Mouse (Mus musculus) heart, embryonic 10.5 days (tissue): Measurements from ENCODE around the gene Tmtc4. TPM values are rescaled to one million over a fixed set of nuclear protein-coding genes. Genes with fewer than 3 reads are reported as not detected.

Experiments used
- DNase-seq: peaks from one replicate; pipeline ENCODE4 v3.0.0-alpha.2; 2017; ENCODE audit warnings: low spot score
- H3K27ac ChIP-seq: fragments of 300-500 bp; sonication (generic); 2 replicates; pipeline ENCODE4 v1.5.1; 2016; ENCODE audit warnings: mild to moderate bottlenecking
- H3K27me3 ChIP-seq: fragments of 300-500 bp; sonication (generic); 2 replicates; pipeline ENCODE4 v1.6.1; 2016; ENCODE audit warnings: mild to moderate bottlenecking; ENCODE audit not compliant: poor library complexity, insufficient read depth, severe bottlenecking
- H3K36me3 ChIP-seq: fragments of 300-500 bp; sonication (generic); 2 replicates; pipeline ENCODE4 v1.6.1; 2016; ENCODE audit warnings: mild to moderate bottlenecking, moderate library complexity
- H3K4me1 ChIP-seq: fragments of 300-500 bp; sonication (generic); 2 replicates; pipeline ENCODE4 v1.6.1; 2016; ENCODE audit warnings: mild to moderate bottlenecking
- H3K4me3 ChIP-seq: fragments of 300-500 bp; sonication (generic); 2 replicates; pipeline ENCODE4 v1.5.1; 2016; ENCODE audit warnings: mild to moderate bottlenecking, moderate library complexity
- H3K9me3 ChIP-seq: fragments of 300-500 bp; sonication (generic); 2 replicates; pipeline ENCODE4 v1.6.1; 2016; ENCODE audit warnings: mild to moderate bottlenecking, moderate library complexity
- WGBS: fragments of 180-500 bp; shearing (Covaris S2); methylation state at CpG from one replicate; pipeline ENCODE4 v1.1.7; 2016; 5-methylcytosine and 5-hydroxymethylcytosine counted together
- polyA plus RNA-seq: library from polyadenylated mRNA; unstranded; fragments of >200 nt; fragmentation: Nextera tagmentation; extraction: Ambion mirVana; gene quantifications from 2 replicates; pipeline ENCODE4 v1.2.1, GENCODE M21; 2016

The Tmtc4 gene
- polyA plus RNA-seq, 1 experiment from 2014 or later, result 23.2 TPM

- H3K4me1 ChIP-seq, result 0 out of 2 replicates have a peak, but pooled peaks cover 5% of the 10 kb centered on the region
- DNase-seq, result no peak
- no peaks in the 10 kb centered on the region for H3K27me3 ChIP-seq
- H3K4me3 ChIP-seq, result no peak overlapping the region
- 0 out of 2 replicates have a peak, but pooled peaks cover 11% of the 10 kb centered on the region for H3K36me3 ChIP-seq
- 0 out of 2 replicates have a peak, but pooled peaks cover 3% of the 10 kb centered on the region for H3K9me3 ChIP-seq
- H3K27ac ChIP-seq, result no peak overlapping the region
Observed at GRCm38 (mm10) chr14:122911265-122911664, 72.6 kb downstream of the Tmtc4 start.

- Histone ChIP-seq H3K27ac (no peak overlapping the region), H3K4me3 (no peak overlapping the region), H3K27me3 (no peaks in the 10 kb centered on the region), H3K4me1 (0 out of 2 replicates have a peak, but pooled peaks cover 5% of the 10 kb centered on the region), H3K9me3 (0 out of 2 replicates have a peak, but pooled peaks cover 3% of the 10 kb centered on the region), H3K36me3 (0 out of 2 replicates have a peak, but pooled peaks cover 11% of the 10 kb centered on the region)
- no peak for DNase-seq
- WGBS, result 75% methylated on average over 5 of the region's 5 CpGs
Observed at GRCm38 (mm10) chr14:122909368-122910091, 74.3 kb downstream of the Tmtc4 start.

- DNase-seq, result no peak
- 0 out of 2 replicates have a peak, but pooled peaks cover 2% of the 10 kb centered on the region for H3K4me1 ChIP-seq
- H3K36me3 ChIP-seq, result 0 out of 2 replicates have a peak, but pooled peaks cover 11% of the 10 kb centered on the region
- H3K9me3 ChIP-seq, result 0 out of 2 replicates have a peak, but pooled peaks cover 3% of the 10 kb centered on the region
- H3K27ac ChIP-seq, result no peak overlapping the region
- 93% methylated on average over 4 of the region's 4 CpGs for whole genome bisulfite sequencing
- no peaks in the 10 kb centered on the region for H3K27me3 ChIP-seq
- H3K4me3 ChIP-seq, result no peak overlapping the region
Observed at GRCm38 (mm10) chr14:122908075-122908474, 75.8 kb downstream of the Tmtc4 start.

DNA sequence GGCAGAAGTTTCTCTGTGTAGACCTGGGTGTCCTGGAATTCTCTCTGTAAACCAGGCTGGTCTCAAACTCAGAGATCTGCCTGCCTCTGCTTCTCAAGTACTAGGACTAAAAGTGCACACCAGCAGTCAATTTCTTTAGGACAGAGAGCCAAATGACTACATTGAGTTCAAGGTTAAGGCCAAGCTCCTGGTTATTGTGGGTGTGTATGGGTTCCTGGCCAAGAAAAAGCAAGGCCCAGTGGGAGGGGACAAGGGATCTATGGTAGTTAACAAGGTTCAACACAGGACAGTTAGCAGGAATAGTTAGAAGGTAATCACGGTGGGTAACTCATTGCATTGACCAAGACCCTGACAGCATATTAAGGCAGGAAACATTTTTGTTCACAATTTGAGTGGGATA is 78.8 kb downstream of the Tmtc4 start:
- 100% methylated on average over 1 of the region's 1 CpGs for WGBS
- Histone ChIP-seq H3K27me3 (no peaks in the 10 kb centered on the region), H3K4me1 (peaks cover 10% of the 10 kb centered on the region; the same call in 1 of the 2 replicates), H3K36me3 (0 out of 2 replicates have a peak, but pooled peaks cover 11% of the 10 kb centered on the region), H3K4me3 (no peak overlapping the region), H3K9me3 (0 out of 2 replicates have a peak, but pooled peaks cover 3% of the 10 kb centered on the region), H3K27ac (no peak overlapping the region)
- no peak for DNase-seq

- DNase-seq, result no peak
- Histone ChIP-seq H3K36me3 (0 out of 2 replicates have a peak, but pooled peaks cover 11% of the 10 kb centered on the region), H3K4me1 (peaks cover 10% of the 10 kb centered on the region; the same call in 1 of the 2 replicates), H3K27ac (no peak overlapping the region), H3K9me3 (0 out of 2 replicates have a peak, but pooled peaks cover 3% of the 10 kb centered on the region), H3K27me3 (no peaks in the 10 kb centered on the region), H3K4me3 (no peak overlapping the region)
- WGBS, result 66% methylated on average over 2 of the region's 2 CpGs
Observed at GRCm38 (mm10) chr14:122903923-122904351, 79.9 kb downstream of the Tmtc4 start.

- H3K9me3 ChIP-seq, result 0 out of 2 replicates have a peak, but pooled peaks cover 3% of the 10 kb centered on the region
- no peak for DNase-seq
- H3K4me3 ChIP-seq, result no peak overlapping the region
- H3K36me3 ChIP-seq, result 0 out of 2 replicates have a peak, but pooled peaks cover 3% of the 10 kb centered on the region
- H3K27me3 ChIP-seq, result no peaks in the 10 kb centered on the region
- H3K27ac ChIP-seq, result no peak overlapping the region
- WGBS, result 60% methylated on average over 4 of the region's 4 CpGs
- H3K4me1 ChIP-seq, result peaks cover 10% of the 10 kb centered on the region; the same call in 1 of the 2 replicates
Observed at GRCm38 (mm10) chr14:122902884-122903283, 81.0 kb downstream of the Tmtc4 start.

DNA sequence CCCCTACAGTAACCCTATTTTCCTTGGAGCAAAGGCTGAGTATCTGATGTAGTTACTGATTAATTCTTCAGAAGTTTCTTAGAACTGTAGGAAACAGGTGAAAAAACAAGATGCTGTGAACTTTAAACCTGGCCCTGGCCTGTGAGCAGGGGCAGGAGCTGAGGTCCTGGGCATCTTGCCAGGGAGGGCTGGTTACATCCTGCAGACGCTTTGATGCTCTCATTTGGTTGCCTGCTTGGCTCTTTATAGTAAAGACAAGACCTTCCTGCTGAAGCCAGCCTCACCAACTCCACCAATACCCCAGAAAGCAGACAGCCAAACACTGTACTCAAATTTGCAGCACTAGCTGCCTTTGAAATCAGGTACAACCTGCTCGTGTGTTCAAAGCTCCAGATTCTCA is 81.7 kb downstream of the Tmtc4 start:
- no peak for DNase-seq
- Histone ChIP-seq H3K27me3 (no peaks in the 10 kb centered on the region), H3K27ac (no peak overlapping the region), H3K36me3 (0 out of 2 replicates have a peak, but pooled peaks cover 2% of the 10 kb centered on the region), H3K4me1 (peaks cover 10% of the 10 kb centered on the region; the same call in 1 of the 2 replicates), H3K9me3 (0 out of 2 replicates have a peak, but pooled peaks cover 2% of the 10 kb centered on the region), H3K4me3 (no peak overlapping the region)
- WGBS, result 63% methylated on average over 2 of the region's 2 CpGs

DNA sequence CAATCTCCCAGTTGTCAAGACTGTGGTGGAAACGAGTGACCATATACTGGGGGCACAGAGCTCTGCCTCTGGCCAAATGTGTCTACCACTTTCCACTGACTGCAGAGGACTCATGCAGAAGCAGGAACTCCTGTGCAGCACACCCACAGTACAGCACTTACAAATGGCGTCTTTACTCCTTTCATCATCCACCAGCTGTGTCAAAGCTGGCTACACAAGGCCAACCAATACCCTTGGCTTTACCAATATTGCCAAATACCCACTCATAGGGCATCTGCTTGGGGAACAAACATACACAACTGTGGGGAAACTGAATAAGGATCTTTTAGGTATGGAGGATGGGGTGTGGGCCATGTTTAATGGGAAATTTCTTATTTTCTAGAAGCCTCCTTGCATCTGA is 82.1 kb downstream of the Tmtc4 start:
- no peaks in the 10 kb centered on the region for H3K27me3 ChIP-seq
- no peak overlapping the region for H3K4me3 ChIP-seq
- no peak for DNase-seq
- no peaks in the 10 kb centered on the region for H3K9me3 ChIP-seq
- 74% methylated on average over 2 of the region's 2 CpGs for WGBS
- H3K36me3 ChIP-seq, result no peaks in the 10 kb centered on the region
- H3K4me1 ChIP-seq, result peaks cover 10% of the 10 kb centered on the region; the same call in 1 of the 2 replicates
- H3K27ac ChIP-seq, result no peak overlapping the region

GRCm38 (mm10) chr14:122901177-122901576 is 82.7 kb downstream of the Tmtc4 start:
- H3K4me3 ChIP-seq, result no peak overlapping the region
- no peak for DNase-seq
- H3K27ac ChIP-seq, result no peak overlapping the region
- no peaks in the 10 kb centered on the region for H3K27me3 ChIP-seq
- H3K36me3 ChIP-seq, result no peaks in the 10 kb centered on the region
- H3K9me3 ChIP-seq, result no peaks in the 10 kb centered on the region
- peaks cover 10% of the 10 kb centered on the region; the same call in 1 of the 2 replicates for H3K4me1 ChIP-seq
- 78% methylated on average over 3 of the region's 3 CpGs for WGBS

- Histone ChIP-seq H3K9me3 (no peaks in the 10 kb centered on the region), H3K36me3 (no peaks in the 10 kb centered on the region), H3K27me3 (no peaks in the 10 kb centered on the region), H3K4me3 (no peak overlapping the region), H3K27ac (no peak overlapping the region), H3K4me1 (peaks cover 10% of the 10 kb centered on the region; the same call in 1 of the 2 replicates)
- DNase-seq, result peak; percentile 69
Observed at GRCm38 (mm10) chr14:122900679-122901078, 83.2 kb downstream of the Tmtc4 start.

DNA sequence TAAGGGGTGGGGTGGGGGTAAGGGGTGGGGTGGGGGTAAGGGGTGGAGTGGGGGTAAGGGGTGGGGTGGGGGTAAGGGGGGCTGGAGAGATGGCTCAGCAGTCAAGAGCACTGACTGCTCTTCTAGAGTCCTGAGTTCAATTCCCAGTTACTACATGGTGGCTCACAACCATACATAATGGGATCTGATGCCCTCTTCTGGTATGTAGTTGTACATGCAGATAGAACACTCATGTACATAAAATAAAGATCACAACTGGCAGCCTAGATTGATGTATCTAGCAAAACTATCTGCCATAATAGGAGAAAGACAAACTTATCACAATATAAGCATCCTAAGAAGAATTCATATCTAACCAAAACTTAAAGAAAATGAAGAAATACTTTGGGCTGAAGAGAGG is 85.3 kb downstream of the Tmtc4 start:
- Histone ChIP-seq H3K27ac (no peak overlapping the region), H3K36me3 (no peaks in the 10 kb centered on the region), H3K9me3 (no peaks in the 10 kb centered on the region), H3K27me3 (no peaks in the 10 kb centered on the region), H3K4me3 (no peak overlapping the region), H3K4me1 (peaks cover 10% of the 10 kb centered on the region; the same call in 1 of the 2 replicates)
- DNase-seq, result no peak

- no peak overlapping the region for H3K27ac ChIP-seq
- no peaks in the 10 kb centered on the region for H3K9me3 ChIP-seq
- no peak for DNase-seq
- no peak overlapping the region for H3K4me3 ChIP-seq
- H3K27me3 ChIP-seq, result no peaks in the 10 kb centered on the region
- H3K36me3 ChIP-seq, result peaks cover 7% of the 10 kb centered on the region; the same call in 1 of the 2 replicates
- H3K4me1 ChIP-seq, result no peaks in the 10 kb centered on the region
- WGBS, result 92% methylated on average over 1 of the region's 1 CpGs
Observed at GRCm38 (mm10) chr14:122896106-122896505, 87.7 kb downstream of the Tmtc4 start.

GRCm38 (mm10) chr14:122891470-122891968 is 92.3 kb downstream of the Tmtc4 start:
- 91% methylated on average over 12 of the region's 12 CpGs for WGBS
- DNase-seq, result peak; percentile 63
- no peak overlapping the region for H3K27ac ChIP-seq
- H3K36me3 ChIP-seq, result peaks cover 7% of the 10 kb centered on the region; the same call in 1 of the 2 replicates
- H3K27me3 ChIP-seq, result no peaks in the 10 kb centered on the region
- H3K4me3 ChIP-seq, result no peak overlapping the region
- H3K4me1 ChIP-seq, result peaks cover 21% of the 10 kb centered on the region
- no peaks in the 10 kb centered on the region for H3K9me3 ChIP-seq
